Mouse (Mus musculus) brain, embryonic 18.5 days (tissue): ENCODE results near the gene S100a7a.

Experiments used
- DNase-seq: peaks from one replicate; pipeline ENCODE4 v3.0.0-alpha.2; 2012; ENCODE audit warnings: low read depth, low spot score

Gene S100a7a

DNA sequence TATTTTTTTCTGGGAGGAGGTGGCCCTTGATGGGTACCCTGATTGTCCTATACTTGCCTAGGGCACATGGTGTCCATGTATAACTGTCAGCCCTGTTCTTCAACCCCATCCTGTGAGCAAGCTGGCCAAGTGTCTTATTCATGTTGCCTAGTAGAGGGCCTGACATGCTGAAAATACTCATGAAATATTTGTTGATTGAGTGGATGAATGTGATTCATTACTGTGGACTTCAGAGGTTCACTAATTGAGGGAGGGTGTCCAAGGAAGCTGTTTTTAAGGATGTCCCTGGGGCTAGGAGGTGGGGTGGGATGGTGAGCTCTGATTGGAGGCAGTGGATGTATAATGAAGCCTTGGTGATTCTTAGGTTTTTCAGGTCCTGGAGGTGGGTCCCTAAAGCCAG, at the start of gene S100a7a:
S100a7a (plus strand) TSS at position 301 of the 400 bp plus-strand sequence.
- no peak for DNase-seq

DNA sequence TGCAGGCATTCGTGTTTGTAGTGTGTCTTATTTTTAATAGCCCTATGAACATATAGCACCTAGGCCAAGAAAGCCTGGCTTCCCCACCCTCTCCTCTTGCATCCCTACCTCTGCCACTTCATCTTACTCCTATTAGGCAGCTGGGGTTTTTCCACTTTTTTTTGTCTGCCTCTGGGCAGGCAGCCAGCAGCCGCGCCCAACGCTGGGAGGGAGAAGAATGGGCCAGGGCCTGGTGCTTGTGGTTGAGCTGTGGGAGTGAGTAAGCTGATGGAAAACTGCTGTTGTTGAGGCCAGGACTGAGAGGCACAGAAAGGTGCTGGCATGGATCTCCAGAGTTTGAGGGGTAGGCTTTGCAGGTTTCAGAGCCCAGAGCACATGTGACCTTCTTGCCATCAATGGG, 49.4 kb upstream of the S100a7a start:
- no peak for DNase-seq

DNA sequence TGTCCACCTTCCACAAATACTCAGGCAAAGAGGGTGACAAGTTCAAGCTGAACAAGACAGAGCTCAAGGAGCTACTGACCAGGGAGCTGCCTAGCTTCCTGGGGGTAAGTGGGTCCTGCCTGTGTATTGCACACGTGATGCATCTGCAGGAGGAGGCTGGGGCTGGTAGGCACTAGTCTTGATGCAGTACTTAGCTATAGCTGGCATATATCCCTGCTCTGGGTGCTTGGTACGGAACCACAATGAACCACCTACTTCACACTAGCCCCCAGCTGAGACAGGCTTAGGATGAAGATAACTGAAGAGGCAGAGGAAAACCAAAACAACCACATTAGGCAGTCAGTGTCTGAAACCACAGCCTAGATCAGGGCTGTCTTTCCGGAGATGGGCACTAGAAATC, 48.8 kb upstream of the S100a7a start:
- DNase-seq: no peak

DNA sequence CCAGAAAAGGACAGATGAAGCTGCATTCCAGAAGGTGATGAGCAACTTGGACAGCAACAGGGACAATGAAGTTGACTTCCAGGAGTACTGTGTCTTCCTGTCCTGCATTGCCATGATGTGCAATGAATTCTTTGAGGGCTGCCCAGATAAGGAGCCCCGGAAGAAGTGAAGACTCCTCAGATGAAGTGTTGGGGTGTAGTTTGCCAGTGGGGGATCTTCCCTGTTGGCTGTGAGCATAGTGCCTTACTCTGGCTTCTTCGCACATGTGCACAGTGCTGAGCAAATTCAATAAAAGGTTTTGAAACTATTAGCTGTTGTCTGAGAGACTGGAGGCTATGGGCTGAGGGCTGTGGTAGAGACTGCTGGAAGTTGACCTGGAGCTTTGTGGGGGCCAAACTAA, 48.1 kb upstream of the S100a7a start:
- no peak for DNase-seq

DNA sequence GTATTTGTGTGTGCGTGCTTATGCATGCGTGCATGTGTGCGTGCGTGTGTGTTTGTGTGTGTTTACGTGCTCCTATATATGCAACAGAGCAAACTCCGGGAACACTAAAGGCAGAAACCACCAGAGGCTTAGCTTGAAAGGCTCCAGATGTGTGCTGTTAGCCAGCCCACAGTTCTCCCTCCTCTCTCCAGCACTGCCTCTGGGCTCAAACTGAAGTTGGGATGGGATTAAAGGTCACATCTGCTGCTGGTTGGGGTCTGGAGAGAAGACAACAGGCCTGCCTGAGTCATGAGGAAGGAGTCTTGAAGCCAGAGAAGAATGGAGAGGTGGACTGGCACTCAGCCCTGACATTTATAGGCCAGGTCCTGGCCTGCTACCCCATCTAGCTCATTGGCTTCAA, 47.6 kb upstream of the S100a7a start:
- no peak for DNase-seq

DNA sequence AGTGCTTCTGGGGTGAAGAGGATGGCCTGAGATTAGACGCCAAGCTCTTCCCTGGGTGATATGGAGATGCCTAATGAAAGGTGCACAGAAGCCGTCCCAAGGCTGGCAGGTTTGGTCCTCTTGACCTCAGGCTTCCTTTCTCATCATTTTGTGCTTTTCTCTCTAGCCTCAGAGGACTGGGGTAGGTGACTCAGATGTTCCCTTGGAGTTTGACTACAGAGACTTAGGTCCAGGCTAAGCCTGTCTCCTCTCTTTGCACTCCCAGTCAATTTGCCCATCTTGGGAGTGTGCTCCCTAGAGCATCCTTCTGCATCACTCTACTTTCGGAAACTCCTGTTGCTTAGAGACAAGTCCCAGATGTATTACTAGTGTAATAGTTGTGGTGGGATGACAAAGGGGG, 46.5 kb upstream of the S100a7a start:
- no peak for DNase-seq

DNA sequence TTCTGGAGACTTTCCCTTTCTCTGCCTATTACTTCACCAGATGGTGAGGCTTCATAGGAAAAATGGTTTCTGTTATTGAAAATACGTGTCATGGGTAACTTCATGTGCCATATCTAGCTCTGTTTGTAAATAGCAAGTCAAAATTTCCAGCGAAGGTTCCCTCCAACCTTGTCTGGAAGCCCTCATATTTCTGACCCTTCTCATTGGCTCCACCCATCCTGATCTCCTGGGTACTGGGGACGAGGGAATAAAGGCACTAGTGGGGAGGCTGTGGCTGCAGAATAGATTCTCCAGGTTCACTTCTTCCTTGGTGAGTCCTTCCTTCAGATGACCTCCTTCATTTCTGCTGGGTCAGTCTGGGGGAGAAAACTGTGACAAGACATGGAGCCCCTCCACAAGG, 45.6 kb upstream of the S100a7a start, which contains the start of gene S100a5:
S100a5 (plus strand) TSS at position 301 of the 400 bp plus-strand sequence.
- DNase-seq: no peak

DNA sequence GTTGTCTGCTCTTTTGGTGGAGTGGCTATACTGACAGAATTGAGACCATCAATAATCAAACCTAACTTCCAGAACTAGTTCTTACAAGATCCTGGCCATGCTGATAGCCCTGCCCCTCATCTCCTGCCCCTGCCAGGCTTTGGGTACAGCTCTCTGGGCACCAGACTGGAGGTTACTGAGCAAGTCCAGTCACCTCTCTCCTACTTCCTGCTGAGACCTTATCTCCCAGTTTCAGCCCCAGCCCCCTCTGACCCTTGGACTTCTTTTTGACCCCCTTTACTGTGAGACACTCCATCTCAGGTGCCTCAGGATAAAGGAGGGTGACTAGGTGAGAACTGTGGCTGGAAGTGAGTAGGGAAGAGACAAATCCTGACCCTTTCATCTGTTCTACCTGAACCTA, 44.7 kb upstream of the S100a7a start:
- DNase-seq: no peak

DNA sequence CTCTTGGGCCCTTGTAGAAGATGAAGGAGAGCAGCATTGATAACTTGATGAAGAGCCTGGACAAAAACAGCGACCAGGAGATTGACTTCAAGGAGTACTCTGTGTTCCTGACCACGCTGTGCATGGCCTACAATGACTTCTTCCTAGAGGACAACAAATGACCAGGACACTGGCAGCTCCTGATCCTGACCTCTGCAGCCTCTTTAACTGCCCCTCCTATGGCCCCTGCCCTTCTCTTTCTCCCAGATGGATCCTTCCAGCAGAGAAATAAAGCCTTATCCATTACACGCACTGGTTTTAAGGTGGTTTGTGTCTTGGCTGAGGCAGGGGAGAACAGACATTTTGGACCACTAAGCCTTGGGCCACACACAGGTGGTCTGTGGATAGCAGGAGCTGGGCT, 42.3 kb upstream of the S100a7a start:
- DNase-seq: no peak

DNA sequence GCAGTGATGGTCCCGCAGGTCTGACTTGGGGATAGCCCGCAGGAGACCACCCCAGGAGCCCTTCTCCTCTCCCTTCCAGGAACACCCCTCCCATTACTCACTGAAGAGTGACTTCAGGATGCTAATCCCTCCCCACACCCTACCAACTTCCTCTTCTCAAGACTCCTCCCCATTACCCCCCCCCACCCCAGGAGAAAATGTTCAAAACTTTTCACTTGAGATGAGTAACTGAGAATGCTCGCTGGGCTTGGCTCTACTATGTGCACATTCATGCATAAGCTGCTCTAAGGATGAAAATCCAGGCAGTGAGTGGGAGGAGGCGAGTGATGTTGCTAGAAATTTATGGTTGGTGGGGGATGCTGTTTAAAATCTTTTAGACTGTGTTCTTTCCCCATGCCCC, 41.8 kb upstream of the S100a7a start:
- no peak for DNase-seq

DNA sequence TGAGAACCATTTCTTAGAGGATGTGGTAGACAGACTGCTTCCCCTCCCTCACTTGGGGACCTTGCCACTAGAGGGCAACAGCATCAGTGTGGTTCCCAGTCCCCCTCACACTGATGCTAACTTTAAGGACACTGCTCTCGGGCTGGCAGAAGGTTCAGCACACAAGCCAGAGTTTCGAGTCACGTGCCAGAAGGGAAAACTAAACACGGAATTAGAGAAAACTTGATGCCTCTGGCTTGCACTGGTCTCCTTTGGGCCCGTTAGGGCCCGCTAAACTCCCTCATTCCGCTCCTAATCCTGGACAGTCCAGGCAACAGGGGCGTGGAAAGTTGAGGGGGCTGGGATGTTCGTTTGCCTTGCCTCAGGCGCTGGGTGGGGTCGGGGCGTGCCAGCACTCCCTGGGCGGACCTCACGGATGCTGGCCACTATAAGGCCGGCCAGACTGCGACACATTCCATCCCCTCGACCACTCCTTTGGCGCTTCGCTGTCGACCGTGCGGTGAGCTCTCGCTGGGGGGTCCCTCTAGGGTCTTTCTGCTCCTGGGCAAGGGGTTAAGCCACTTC, 41.0 kb upstream of the S100a7a start, which contains the start of gene S100a6:
S100a6 (plus strand) TSS at position 155 of the 564 bp plus-strand sequence.
- DNase-seq: no peak

DNA sequence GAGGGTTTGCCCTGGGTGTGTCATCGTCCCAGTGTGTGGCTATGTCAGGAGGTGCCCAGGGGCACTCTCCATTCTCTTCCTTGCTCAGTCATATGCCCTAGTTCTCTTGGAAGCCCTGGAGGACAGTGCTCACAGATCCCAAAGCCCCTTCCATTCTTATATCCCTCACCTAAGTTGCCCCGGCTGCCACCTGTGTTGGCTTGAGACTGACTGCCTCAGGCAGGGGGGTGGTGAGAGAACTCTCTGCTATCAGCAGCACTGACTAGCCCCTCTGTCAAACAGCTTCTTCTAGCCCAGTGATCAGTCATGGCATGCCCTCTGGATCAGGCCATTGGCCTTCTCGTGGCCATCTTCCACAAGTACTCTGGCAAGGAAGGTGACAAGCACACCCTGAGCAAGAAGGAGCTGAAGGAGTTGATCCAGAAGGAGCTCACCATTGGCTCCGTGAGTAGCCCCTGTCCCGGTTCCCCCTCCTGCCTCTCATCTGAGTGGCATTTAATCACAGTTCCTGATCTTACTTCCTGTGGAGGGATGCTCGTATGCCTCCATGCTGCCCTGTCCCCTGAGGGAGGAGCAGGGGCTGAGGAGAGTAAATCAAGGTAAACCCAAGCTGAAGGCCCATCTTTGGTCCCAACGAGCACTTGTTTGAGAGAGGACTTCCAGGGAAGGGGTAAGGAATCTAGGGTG, 40.2 kb upstream of the S100a7a start:
- DNase-seq: no peak

DNA sequence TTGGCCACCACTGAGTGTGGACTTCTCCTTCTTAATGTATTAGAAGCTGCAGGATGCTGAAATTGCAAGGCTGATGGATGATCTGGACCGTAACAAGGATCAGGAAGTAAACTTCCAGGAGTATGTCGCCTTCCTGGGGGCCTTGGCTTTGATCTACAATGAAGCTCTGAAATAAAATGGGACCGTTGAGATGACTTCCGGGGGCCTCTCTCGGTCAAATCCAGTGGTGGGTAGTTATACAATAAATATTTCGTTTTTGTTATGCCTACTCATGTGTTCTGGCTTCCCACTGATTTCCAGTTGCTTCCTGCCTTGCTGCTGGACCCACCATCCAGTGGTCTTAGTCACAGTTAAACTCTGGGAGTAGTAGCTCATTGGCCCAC, 39.7 kb upstream of the S100a7a start:
- DNase-seq: no peak

DNA sequence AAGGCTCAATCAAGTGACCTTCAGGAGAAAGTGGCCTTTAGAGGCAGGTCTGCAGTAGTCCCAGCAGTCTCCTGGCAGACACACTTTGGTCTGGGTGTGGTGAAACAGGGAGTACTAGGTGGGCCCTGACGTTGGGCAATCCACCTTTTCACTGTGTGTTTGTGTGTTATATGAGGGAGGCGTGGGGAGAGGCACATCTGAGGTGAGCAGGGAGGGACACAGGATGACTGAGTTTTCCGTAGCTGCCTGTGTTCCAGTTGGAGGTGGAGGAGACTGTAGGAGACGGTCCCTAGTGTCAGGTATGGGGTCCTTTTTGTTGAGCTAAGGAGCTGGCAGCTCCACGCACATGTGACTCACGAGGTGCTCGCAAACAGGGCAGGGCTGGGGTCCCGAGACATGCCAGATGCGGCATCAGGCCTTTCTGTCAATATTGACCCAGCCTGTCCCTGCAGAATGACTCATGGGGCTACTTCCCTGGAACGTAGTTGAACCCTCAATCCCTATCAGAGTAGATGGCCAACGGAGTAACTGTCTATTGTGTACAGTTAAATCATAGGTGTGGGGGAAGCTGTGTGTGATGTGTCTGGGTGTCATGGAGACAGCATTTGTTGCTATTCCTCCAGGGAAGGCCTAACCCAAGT, 39.1 kb upstream of the S100a7a start:
- DNase-seq: no peak

DNA sequence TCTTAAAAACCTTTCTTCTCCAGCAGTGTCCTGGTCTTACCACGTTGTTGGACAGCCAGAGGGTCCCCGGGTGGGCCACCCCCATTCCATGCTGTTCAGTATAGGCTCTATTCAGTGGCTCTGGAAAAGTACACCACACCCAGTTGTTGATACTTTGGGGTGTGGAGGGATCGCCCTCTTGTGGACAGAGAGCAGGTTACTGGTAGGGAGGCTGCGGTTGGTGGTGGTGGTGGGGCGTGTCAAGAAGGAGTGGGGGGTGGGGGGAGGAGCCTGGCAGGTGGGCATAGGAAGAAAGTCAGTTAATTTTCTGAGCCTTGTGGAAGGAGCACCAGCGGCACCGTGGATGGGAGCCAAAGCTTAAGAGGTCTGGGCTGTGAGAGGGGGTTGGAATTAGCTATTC, 38.4 kb upstream of the S100a7a start:
- DNase-seq: no peak

DNA sequence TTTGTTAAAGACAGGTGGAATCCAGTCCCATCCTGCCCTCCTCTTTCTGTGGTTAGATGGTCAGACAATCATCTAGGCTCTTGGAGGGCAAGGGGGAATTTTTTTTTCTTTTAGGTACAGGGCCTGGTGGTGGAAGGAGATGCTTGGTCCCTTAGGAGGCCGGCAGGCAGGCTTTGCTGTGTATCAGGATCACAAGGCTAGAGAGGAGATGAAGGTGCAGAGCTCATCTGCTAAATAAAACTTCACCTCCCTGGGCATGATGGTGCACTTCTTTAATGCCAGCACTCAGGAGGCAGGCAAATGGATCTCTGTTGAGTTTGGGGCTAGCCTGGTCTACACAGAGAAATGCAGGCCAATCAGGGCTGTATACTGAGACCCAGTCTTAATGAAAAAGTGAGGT, 37.9 kb upstream of the S100a7a start:
- no peak for DNase-seq

DNA sequence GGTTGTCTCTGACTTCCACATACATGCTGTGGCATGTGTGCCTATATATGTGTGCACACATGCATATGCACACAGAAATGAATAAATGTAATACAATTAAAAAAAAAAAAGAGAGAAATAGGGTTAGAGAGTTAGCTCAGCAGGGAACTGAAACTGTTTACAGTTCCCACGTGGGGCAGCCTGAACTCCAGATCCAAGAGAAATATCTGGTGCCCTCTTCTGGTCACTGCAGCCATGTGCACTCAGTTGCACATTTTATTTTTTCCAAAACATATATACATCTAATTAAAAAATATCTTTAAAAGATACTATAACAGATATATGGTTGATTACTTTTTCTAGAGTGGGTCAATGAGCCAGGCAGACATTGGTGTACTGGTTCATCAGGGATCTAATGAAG, 36.2 kb upstream of the S100a7a start:
- DNase-seq: no peak

DNA sequence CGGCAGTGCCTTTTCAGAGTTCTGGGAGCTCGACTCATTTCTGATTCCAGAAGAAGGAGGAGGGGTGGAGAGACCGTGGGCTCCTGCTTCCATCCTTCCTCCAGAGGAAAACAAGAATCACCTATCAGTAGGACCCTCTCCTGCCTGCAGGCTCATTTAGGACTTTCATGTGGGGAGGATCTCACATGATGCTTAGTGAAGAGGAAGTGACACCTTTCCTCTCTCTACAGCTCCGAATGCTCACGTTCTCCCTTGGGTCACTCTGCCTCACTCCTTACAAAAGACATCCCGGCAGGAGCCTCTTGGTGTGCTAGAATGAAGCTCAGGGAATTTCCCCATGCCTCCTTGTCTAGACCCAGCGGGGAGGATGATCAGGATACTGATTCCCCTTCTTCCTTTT, 32.3 kb upstream of the S100a7a start:
- DNase-seq: no peak

DNA sequence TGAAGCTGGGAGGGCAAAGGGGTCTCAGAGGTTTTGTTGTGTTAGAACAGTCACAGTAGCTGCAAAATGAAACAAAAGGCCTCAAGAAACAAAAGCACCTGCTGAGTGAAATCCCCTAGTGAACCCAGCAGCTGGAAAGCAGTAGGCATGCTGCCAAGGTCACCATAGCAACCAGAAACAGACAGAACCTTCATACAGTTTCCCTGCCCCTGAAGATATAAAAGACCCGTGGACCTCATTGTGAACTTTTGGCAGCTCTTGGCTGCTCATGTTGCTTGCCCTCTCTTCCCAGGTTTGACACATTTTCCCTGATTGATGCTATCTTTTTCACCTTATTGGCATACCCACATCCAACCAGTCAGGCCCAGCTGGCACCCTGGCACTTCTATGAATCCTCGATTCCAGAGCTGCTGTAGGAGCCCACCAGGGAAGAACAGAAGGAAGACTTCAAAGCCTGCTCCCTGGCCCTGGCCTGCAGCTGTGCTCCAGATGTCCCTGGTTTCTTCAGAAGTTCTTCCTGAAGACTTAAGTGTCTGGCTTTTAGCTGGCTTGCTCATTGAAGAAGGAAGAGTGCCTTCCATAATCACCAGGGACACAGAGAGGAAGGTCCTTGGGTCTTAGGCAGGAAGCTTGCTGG, 30.3 kb upstream of the S100a7a start:
- DNase-seq: peak; percentile 52

DNA sequence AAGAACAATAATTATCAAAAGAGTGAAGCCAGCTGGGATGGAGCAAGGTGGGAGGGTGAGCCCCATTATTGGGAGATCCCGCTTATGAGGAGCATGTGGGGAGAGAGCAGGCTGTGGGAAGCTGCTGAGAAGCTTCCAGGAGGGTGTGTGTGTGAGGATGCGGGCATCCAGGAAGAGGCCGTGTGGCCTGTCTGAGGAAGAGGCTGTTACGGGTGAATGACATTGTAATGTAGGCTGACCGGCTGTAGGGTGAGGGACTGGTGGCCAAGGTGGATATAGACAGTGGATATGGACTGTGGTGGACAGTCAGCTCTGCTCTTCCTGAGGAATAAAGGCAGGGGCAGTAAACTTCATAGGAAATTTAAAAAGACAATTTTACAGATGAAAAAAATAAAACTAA, 28.3 kb upstream of the S100a7a start:
- no peak for DNase-seq

DNA sequence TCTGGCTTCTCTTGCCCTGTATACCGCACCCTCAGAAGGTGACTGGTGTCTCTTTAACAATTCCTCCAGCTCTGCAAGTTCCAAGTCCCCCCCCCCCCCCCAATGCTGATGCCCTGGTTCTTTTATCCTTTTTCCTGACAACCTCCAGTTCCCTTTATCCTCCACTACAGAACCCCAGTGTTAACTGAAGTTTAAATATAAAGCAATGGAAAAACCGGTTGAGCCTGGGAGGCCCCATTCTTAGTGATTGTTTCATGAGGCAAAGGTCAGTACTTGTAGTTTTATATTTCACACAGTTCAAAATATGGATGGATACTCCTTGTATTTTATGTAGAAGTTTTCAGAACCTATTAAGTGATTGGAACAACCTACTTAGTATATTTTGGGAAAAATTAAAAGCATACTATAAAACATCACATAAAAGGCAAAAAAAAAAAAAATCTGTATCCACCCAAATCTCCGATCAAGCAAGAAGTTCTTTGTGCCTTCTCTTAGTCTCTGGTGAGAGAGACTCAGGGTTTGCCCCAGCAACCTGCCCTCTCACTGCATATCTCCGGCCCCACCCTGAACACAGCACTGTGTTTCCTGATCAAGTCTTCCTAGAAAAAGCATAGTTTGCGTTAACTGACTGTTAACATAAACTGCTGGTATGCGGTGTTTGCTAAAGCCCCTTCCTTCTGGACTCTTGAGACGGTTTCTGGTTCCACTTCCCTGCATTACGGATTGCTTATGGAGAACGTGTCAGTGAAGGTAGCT, 27.4 kb upstream of the S100a7a start:
- DNase-seq: no peak

DNA sequence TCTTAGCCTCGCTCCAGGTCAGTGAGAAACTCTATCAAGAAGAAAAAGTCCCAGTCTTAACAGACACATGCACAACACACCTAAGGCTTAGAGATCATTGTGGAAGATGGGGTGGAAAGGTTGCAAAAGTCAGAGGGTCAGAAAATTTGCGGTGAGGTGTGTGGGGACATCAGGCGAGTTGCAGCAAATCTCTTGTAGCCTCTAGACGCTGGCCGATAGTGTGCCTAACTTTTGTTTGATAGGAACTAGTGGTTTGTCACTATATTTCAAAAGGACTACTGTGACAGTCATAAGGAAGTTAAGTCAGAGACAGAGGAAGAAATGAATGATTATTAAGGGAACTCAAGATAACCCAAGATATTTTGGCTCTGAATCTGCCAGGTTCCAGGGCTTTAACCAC, 26.5 kb upstream of the S100a7a start:
- no peak for DNase-seq
